Mouse (Mus musculus): Measurements from ENCODE around the gene Egfr.

The Egfr gene

GRCm38 (mm10) chr11:16781604-16782003 is 29.6 kb downstream of the Egfr start:
- no peak for DNase-seq

- DNase-seq, result no peak
These were observed 32.1 kb downstream of the Egfr start for GRCm38 (mm10) chr11:16783926-16784659.

GRCm38 (mm10) chr11:16792638-16793585 is 40.9 kb downstream of the Egfr start:
- no peak for DNase-seq

- DNase-seq, result no peak
These were observed 43.0 kb downstream of the Egfr start for GRCm38 (mm10) chr11:16795012-16795411.

- no peak for DNase-seq
These were observed 43.5 kb downstream of the Egfr start for GRCm38 (mm10) chr11:16795513-16795912.

GRCm38 (mm10) chr11:16797456-16797855 is 45.5 kb downstream of the Egfr start:
- no peak for DNase-seq

GRCm38 (mm10) chr11:16798136-16798535 is 46.1 kb downstream of the Egfr start:
- no peak for DNase-seq

GRCm38 (mm10) chr11:16800507-16800906 is 48.5 kb downstream of the Egfr start:
- DNase-seq, result no peak

GRCm38 (mm10) chr11:16802668-16803067 is 50.7 kb downstream of the Egfr start:
- no peak for DNase-seq

GRCm38 (mm10) chr11:16804016-16804415 is 52.0 kb downstream of the Egfr start:
- DNase-seq, result no peak

- no peak for DNase-seq
These were observed 53.9 kb downstream of the Egfr start for GRCm38 (mm10) chr11:16805886-16806285.

- DNase-seq, result no peak
These were observed 57.4 kb downstream of the Egfr start for GRCm38 (mm10) chr11:16809161-16809967.

- no peak for DNase-seq
These were observed 58.1 kb downstream of the Egfr start for GRCm38 (mm10) chr11:16810086-16810485.

GRCm38 (mm10) chr11:16813298-16813697 is 61.3 kb downstream of the Egfr start:
- DNase-seq, result no peak

- no peak for DNase-seq
These were observed 64.4 kb downstream of the Egfr start for GRCm38 (mm10) chr11:16816414-16816813.

- DNase-seq, result no peak
These were observed 65.5 kb downstream of the Egfr start for GRCm38 (mm10) chr11:16817336-16818034.

GRCm38 (mm10) chr11:16819424-16819823 is 67.4 kb downstream of the Egfr start:
- DNase-seq, result no peak

- DNase-seq, result no peak
These were observed 68.1 kb downstream of the Egfr start for GRCm38 (mm10) chr11:16820138-16820537.

- no peak for DNase-seq
These were observed 69.8 kb downstream of the Egfr start for GRCm38 (mm10) chr11:16821668-16822254.

- no peak for DNase-seq
These were observed 72.0 kb downstream of the Egfr start for GRCm38 (mm10) chr11:16823830-16824545.

- no peak for DNase-seq
These were observed 77.5 kb downstream of the Egfr start for GRCm38 (mm10) chr11:16829468-16829867.
